Mouse (Mus musculus): ENCODE measurements around the gene Smurf1.

GRCm38 (mm10) chr5:144926275-144926674 lies 39.4 kb downstream of the Smurf1 start:
- TF ChIP-seq CTCF (conservative IDR thresholded peaks at IDR 0.05; ENCODE audit: low read length) = no peak
- no peak for TF ChIP-seq POU5F1 (IDR thresholded peaks at IDR 0.05; ENCODE audit: borderline replicate concordance, low read length)
